Mouse (Mus musculus) megakaryocyte, adult 5-6 weeks (primary cell): ENCODE results near the gene Bmpr2. TPM values are rescaled to one million over a fixed set of nuclear protein-coding genes. Genes with fewer than 3 reads are reported as not detected.

ENCODE experiments used
- ATAC-seq: 2 replicates; pipeline ENCODE4 v1.8.0; 2016; ENCODE audit warnings: mild to moderate bottlenecking, inconsistent platforms; ENCODE audit not compliant: poor library complexity, severe bottlenecking
- total RNA-seq, 2 experiments: library from RNA; stranded (forward) in 1 of 2; stranded (reverse) in 1 of 2; fragments of 153-499, 151-499 nt in 1 of 2; fragments of 221-1000, 200-1000 nt in 1 of 2; gene quantifications; 2 replicates each; pipeline versions ENCODE4 v1.2.3 to v1.2.4; 2015 to 2017

Gene Bmpr2
- total RNA-seq, 2 experiments from 2014 or later = 23.0 to 49.3 TPM

- ATAC-seq = no peak
Observed at GRCm38 (mm10) chr1:59789741-59790140, 26.5 kb downstream of the Bmpr2 start.

GRCm38 (mm10) chr1:59795336-59795735 is 32.1 kb downstream of the Bmpr2 start:
- no peak for ATAC-seq

GRCm38 (mm10) chr1:59797865-59798264 is 34.7 kb downstream of the Bmpr2 start:
- no peak for ATAC-seq

GRCm38 (mm10) chr1:59804363-59804762 is 41.2 kb downstream of the Bmpr2 start:
- no peak for ATAC-seq

GRCm38 (mm10) chr1:59809921-59810320 is 46.7 kb downstream of the Bmpr2 start:
- ATAC-seq = no peak

- no peak for ATAC-seq
Observed at GRCm38 (mm10) chr1:59812782-59813181, 49.6 kb downstream of the Bmpr2 start.

GRCm38 (mm10) chr1:59825421-59825820 is 62.2 kb downstream of the Bmpr2 start:
- ATAC-seq = no peak

- ATAC-seq = no peak
Observed at GRCm38 (mm10) chr1:59826583-59826982, 63.4 kb downstream of the Bmpr2 start.

- no peak for ATAC-seq
Observed at GRCm38 (mm10) chr1:59829410-59829809, 66.2 kb downstream of the Bmpr2 start.

- ATAC-seq = peak; percentile 47
Observed at GRCm38 (mm10) chr1:59830194-59830593, 67.0 kb downstream of the Bmpr2 start.

GRCm38 (mm10) chr1:59833723-59834122 is 70.5 kb downstream of the Bmpr2 start:
- no peak for ATAC-seq

GRCm38 (mm10) chr1:59848327-59848726 is 85.1 kb downstream of the Bmpr2 start:
- ATAC-seq = no peak

- ATAC-seq = no peak
Observed at GRCm38 (mm10) chr1:59859046-59859445, 95.8 kb downstream of the Bmpr2 start.

- ATAC-seq = no peak
Observed at GRCm38 (mm10) chr1:59862144-59862543, 98.9 kb downstream of the Bmpr2 start.

- no peak for ATAC-seq
Observed at GRCm38 (mm10) chr1:59868041-59868440, 104.8 kb downstream of the Bmpr2 start.

GRCm38 (mm10) chr1:59874023-59874422 is 110.8 kb downstream of the Bmpr2 start:
- ATAC-seq = no peak

- ATAC-seq = no peak
Observed at GRCm38 (mm10) chr1:59878098-59878497, 114.9 kb downstream of the Bmpr2 start.

GRCm38 (mm10) chr1:59883349-59884134 is 120.3 kb downstream of the Bmpr2 start:
- ATAC-seq = peak; percentile 96

- ATAC-seq = no peak
Observed at GRCm38 (mm10) chr1:59886899-59887298, 123.7 kb downstream of the Bmpr2 start.

GRCm38 (mm10) chr1:59888018-59888417 is 124.8 kb downstream of the Bmpr2 start:
- no peak for ATAC-seq

GRCm38 (mm10) chr1:59891185-59891584 is 128.0 kb downstream of the Bmpr2 start:
- no peak for ATAC-seq

- ATAC-seq = no peak
Observed at GRCm38 (mm10) chr1:59892777-59893176, 129.6 kb downstream of the Bmpr2 start.

- no peak for ATAC-seq
Observed at GRCm38 (mm10) chr1:59894025-59894424, 130.8 kb downstream of the Bmpr2 start.
